Mouse (Mus musculus): ENCODE data around the gene Eral1. TPM values are rescaled to one million over a fixed set of nuclear protein-coding genes. Genes with fewer than 3 reads are reported as not detected.

The Eral1 gene
- polyA plus RNA-seq, 1 experiment from 2014 or later, result 30.9 TPM

DNA sequence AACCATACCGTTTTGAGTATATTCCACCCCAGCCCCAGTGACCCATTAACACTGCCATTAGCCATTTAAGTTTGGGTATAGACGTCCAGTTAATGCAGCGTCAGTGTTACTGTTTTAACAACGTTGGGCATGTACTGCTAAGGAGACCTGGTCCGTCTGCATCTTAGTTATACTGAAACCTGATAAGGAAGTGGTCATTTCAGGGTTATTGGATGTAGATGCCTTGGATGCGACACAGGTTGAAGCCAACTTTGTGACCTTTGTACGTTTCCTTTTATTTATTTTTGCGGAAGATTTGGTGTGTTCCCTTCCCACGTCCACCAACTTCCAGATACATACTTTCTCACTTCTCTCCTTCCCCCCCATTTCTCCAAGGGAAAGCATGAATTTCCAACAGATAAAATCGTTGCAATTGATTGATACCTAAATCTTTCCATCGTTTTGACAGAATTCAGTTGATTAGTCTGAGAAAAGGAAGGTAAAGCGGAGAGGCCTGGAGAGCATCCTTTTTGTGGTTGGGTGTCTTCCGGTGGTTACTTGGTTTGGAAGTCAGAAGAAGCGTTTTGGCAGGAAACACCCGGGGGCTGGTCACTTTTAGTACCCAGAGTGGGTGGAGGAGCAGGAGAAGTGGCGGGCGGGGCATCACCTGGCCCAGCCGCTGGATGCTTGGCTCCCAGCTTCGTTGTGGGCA, 34.6 kb upstream of the Eral1 start:
- ATAC-seq (ENCODE audit: low FRiP score), result no peak
- peak overlapping the region; percentile 89 for H3K27ac ChIP-seq (replicated peaks)
- H3K4me1 ChIP-seq, result peaks cover 58% of the 10 kb centered on the region
- H3K9me3 ChIP-seq (replicated peaks), result no peaks in the 10 kb centered on the region
- peak overlapping the region; percentile 66 for H3K9ac ChIP-seq (replicated peaks)
- WGBS, result 8% methylated on average over 19 of the region's 19 CpGs
- no peaks in the 10 kb centered on the region for H3K36me3 ChIP-seq
- H3K4me3 ChIP-seq (replicated peaks), result peak overlapping the region; percentile 67
- H3K27me3 ChIP-seq (replicated peaks), result no peaks in the 10 kb centered on the region
- peak overlapping the region; percentile 76 for H3K4me2 ChIP-seq

DNA sequence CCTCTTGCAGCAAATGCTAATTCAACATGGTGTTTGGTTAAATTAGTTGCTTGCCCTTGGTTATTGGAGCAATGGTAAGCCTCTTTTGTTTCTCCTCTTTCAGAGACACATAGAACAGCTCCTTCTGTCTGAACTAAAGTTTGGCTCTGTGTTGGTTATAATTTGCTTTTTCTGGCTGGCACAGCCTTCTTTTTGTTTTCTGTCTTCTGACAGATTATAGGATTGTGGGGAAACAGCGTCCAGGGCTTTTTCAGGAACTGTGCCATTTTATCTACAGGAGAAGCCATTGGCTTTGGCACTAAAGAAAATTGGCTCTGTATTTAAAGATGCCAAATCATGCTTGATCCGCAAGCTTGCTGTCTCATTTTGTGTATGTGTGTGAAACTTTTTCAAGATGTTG, 33.4 kb upstream of the Eral1 start:
- ATAC-seq (ENCODE audit: low FRiP score), result no peak
- peak overlapping the region; percentile 89; the same call in 1 of the 2 replicates for H3K27ac ChIP-seq (replicated peaks)
- peaks cover 46% of the 10 kb centered on the region for H3K4me1 ChIP-seq

DNA sequence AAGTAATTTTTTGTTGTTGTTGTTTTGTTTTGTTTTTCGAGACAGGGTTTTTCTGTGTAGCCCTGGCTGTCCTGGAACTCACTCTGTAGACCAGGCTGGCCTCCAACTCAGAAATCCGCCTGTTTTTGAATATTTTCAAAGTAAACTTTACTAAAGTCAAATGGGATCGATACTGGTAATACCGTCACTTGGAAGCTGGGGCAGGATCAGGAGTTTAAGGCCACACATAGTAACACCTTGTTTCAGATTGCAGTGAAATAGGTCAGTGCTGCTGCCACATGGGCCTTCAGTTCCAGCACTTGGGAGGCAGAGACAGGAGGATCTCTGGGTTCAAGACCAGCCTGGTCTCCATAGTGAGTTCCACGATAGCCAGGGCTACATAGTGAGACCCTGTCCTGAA, 24.3 kb upstream of the Eral1 start:
- Histone ChIP-seq H3K27ac (replicated peaks) (no peak overlapping the region), H3K4me1 (no peaks in the 10 kb centered on the region; the same call in 1 of the 2 replicates), H3K9me3 (replicated peaks) (no peaks in the 10 kb centered on the region), H3K9ac (replicated peaks) (no peak overlapping the region), H3K4me3 (replicated peaks) (no peak overlapping the region), H3K27me3 (replicated peaks) (no peaks in the 10 kb centered on the region), H3K36me3 (peaks cover 7% of the 10 kb centered on the region; the same call in 1 of the 2 replicates), H3K4me2 (no peak overlapping the region)
- ATAC-seq (ENCODE audit: low FRiP score), result no peak
- 96% methylated on average over 5 of the region's 5 CpGs for WGBS

More for the DNA sequence above, 33.4 kb upstream of the Eral1 start:
- no peaks in the 10 kb centered on the region for H3K36me3 ChIP-seq
- WGBS, result 59% methylated on average over 2 of the region's 2 CpGs
- no peaks in the 10 kb centered on the region for H3K9me3 ChIP-seq (replicated peaks)
- no peaks in the 10 kb centered on the region for H3K27me3 ChIP-seq (replicated peaks)
- H3K4me3 ChIP-seq (replicated peaks), result no peak overlapping the region
- peak overlapping the region; percentile 76; the same call in 1 of the 2 replicates for H3K4me2 ChIP-seq
- no peak overlapping the region for H3K9ac ChIP-seq (replicated peaks)

DNA sequence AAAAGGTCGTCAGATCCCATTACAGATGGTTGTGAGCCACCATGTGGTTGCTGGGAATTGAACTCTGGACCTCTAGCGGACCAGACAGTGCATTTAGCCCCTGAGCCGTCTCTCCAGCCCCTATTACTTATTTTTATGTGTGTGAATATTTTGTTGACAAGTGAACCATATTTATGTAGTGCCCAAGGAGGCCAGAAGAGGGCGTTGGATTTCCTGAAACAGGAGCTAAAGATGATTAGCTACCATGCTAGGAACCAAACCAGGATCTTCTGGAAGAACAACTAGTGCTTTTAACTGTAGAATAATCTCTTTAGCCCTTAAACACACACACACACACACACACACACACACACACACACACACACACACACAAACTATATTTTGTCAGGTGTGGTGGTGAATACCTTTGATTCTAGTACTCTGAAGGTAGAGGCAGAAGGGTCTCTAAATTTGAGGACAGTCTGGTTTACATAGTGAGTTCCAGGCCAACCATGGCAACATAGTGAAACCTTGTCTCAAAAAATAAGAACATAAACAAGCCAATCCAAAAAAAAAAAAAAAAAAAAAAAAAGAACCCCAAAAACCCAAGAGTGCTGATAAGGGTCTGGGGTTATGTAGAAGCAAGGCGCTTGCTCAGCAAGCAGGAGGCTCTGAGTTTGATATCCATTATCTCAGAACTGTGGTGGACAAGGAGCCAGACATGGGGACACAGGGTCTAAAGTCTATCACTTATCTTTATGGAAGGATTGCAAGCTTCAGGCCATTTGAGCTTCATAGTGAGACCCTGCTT, 23.0 kb upstream of the Eral1 start:
- Histone ChIP-seq H3K4me2 (no peak overlapping the region), H3K36me3 (peaks cover 7% of the 10 kb centered on the region; the same call in 1 of the 2 replicates), H3K9ac (replicated peaks) (no peak overlapping the region), H3K4me3 (replicated peaks) (no peak overlapping the region), H3K27ac (replicated peaks) (no peak overlapping the region), H3K9me3 (replicated peaks) (no peaks in the 10 kb centered on the region), H3K4me1 (peaks cover 4% of the 10 kb centered on the region), H3K27me3 (replicated peaks) (no peaks in the 10 kb centered on the region)
- no peak for ATAC-seq (ENCODE audit: low FRiP score)
- WGBS, result 67% methylated on average over 5 of the region's 5 CpGs

DNA sequence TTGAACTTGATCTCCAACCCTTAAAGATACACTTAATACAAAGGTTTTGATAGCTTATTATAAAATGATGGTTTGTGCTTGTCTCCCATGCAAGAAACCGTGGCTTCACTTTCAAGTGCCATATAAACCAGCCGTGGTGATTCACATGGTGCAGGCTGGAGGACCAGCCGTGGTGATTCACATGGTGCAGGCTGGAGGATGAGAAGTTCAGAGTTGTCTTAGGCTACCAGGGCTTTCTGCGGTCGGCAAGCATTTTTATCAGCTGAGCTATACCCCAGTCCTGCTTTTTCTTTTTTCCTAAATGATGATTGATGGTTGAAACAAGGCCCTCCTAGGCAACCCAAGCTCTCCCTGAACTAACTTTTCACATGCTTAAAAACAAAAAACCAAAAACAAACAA, 22.0 kb upstream of the Eral1 start:
- Histone ChIP-seq H3K9me3 (replicated peaks) (no peaks in the 10 kb centered on the region), H3K4me2 (no peak overlapping the region), H3K27me3 (replicated peaks) (no peaks in the 10 kb centered on the region), H3K4me3 (replicated peaks) (no peak overlapping the region), H3K27ac (replicated peaks) (no peak overlapping the region), H3K4me1 (peaks cover 14% of the 10 kb centered on the region), H3K9ac (replicated peaks) (no peak overlapping the region), H3K36me3 (peaks cover 3% of the 10 kb centered on the region; the same call in 1 of the 2 replicates)
- ATAC-seq (ENCODE audit: low FRiP score), result no peak
- WGBS, result 87% methylated on average over 5 of the region's 5 CpGs

DNA sequence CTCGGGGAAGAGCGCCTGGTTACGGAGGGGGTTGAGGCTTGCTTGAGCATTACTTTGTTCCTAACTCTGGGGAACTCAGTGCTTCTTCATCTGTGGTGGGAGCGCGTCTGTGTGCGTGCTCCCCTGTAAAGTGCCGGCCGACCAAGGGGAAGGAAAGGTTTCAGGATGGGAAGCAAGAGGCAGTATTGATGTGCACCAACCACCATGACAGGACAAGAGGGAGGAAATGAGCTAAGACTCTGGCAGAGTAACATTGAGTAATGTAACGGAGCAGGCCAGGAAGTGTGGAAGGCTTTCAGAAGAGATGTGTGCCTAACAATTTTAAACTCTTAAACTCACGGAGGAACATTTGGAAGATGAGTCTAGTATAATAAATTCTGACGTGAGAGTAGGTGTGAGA, 20.6 kb upstream of the Eral1 start:
- Histone ChIP-seq H3K27me3 (replicated peaks) (no peaks in the 10 kb centered on the region), H3K4me1 (peaks cover 26% of the 10 kb centered on the region), H3K4me2 (no peak overlapping the region), H3K27ac (replicated peaks) (no peak overlapping the region), H3K9me3 (replicated peaks) (no peaks in the 10 kb centered on the region), H3K4me3 (replicated peaks) (no peak overlapping the region), H3K9ac (replicated peaks) (no peak overlapping the region), H3K36me3 (no peaks in the 10 kb centered on the region)
- no peak for ATAC-seq (ENCODE audit: low FRiP score)
- WGBS, result 90% methylated on average over 11 of the region's 11 CpGs

DNA sequence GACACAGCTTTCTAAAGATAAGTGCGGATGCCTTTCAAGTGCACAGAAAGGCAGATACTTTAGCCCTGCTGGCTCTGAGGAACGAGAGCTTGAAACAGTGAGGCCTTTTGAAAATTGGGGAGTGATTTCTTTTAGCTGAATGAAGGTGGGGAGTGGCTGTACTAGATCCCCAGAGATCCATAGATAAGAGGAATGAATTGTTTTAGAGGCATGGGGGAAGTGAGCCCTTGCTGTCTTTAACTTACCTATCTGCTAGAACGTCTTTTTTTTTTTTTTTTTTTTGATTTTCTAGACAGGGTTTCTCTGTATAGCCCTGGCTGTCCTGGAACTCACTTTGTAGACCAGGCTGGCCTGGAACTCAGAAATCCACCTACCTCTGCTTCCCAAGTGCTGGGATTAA, 16.9 kb upstream of the Eral1 start:
- Histone ChIP-seq H3K4me2 (peak overlapping the region; percentile 71), H3K4me1 (peaks cover 36% of the 10 kb centered on the region), H3K9me3 (replicated peaks) (no peaks in the 10 kb centered on the region), H3K36me3 (no peaks in the 10 kb centered on the region), H3K27ac (replicated peaks) (0 out of 2 replicates have a peak overlapping the region, but pooled peaks have one; percentile 18), H3K4me3 (replicated peaks) (peak overlapping the region; percentile 16), H3K27me3 (replicated peaks) (no peaks in the 10 kb centered on the region), H3K9ac (replicated peaks) (0 out of 2 replicates have a peak overlapping the region, but pooled peaks have one; percentile 36)
- WGBS, result 43% methylated on average over 3 of the region's 3 CpGs
- ATAC-seq (ENCODE audit: low FRiP score), result no peak

DNA sequence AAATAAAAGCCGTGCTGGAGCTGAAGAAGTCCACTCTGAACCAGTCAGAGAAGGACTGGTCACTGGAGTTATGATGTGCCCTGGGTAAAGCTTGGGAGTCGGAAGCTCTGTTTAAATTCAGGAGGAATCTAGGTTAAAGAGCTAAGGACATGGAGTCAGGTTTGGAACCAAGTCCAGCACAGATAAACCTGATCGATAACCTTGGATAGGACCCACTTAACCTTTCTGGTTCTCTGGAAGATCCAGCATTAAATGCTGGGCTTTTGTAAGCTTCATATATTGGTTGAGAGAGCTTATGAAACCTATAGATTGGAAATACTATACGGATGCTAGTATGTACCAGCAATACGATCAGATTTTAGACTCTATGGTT, 14.9 kb upstream of the Eral1 start:
- WGBS, result 22% methylated on average over 5 of the region's 5 CpGs
- no peaks in the 10 kb centered on the region; the same call in 1 of the 2 replicates for H3K27me3 ChIP-seq (replicated peaks)
- H3K4me1 ChIP-seq, result peaks cover 36% of the 10 kb centered on the region

DNA sequence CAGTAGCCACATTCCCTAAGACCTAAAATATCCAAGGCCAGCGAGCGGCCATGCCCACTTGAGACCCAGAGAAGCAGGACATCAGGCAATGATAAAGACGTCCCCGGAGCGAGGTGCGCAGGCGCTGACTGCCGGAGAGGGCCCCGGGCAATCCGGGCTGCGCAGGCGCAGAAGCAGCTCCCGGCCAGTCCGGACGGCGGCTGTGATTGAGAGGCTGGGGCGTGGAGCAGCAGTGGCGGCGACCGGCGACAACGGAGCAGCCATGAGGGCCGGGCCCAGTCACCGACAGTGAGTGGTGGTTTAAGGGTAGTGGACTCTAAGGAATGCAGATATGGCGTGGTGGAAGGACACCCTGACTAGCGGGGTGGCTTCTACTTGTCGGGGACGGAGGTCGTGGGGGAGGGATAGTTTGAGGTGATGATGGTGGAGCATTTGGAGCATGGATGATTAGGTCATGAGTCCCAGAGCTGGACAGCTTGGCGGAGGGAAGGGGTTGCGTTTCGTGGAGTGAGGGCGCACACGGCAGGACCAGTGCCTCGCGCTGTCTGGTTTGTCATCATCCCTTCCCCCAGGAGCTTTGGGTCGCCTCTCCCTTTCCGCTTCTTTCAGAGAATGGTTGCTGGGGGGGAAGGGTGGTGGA, 14.4 kb upstream of the Eral1 start, which contains the start of gene Fam222b:
Fam222b (plus strand) TSS at position 157 of the 640 bp plus-strand sequence.
- peaks cover 36% of the 10 kb centered on the region for H3K4me1 ChIP-seq
- peak within 1 kb of the TSS; percentile 90 for H3K27ac ChIP-seq (replicated peaks)
- H3K4me3 ChIP-seq (replicated peaks), result peak within 1 kb of the TSS; percentile 85
- no peaks in the 10 kb centered on the region; the same call in 1 of the 2 replicates for H3K27me3 ChIP-seq (replicated peaks)
- ATAC-seq (ENCODE audit: low FRiP score), result peak; percentile 96
- no peaks in the 10 kb centered on the region for H3K9me3 ChIP-seq (replicated peaks)
- WGBS, result under 1% methylated on average over 38 of the region's 38 CpGs
- peak within 1 kb of the TSS; percentile 71 for H3K4me2 ChIP-seq
- peak within 1 kb of the TSS; percentile 83 for H3K9ac ChIP-seq (replicated peaks)
- H3K36me3 ChIP-seq, result no peaks in the 10 kb centered on the region

More for the DNA sequence above, 14.9 kb upstream of the Eral1 start:
- H3K27ac ChIP-seq (replicated peaks), result peak overlapping the region; percentile 90
- no peaks in the 10 kb centered on the region for H3K36me3 ChIP-seq
- H3K4me3 ChIP-seq (replicated peaks), result peak overlapping the region; percentile 85
- H3K9ac ChIP-seq (replicated peaks), result peak overlapping the region; percentile 83
- H3K4me2 ChIP-seq, result peak overlapping the region; percentile 71
- ATAC-seq (ENCODE audit: low FRiP score), result no peak
- H3K9me3 ChIP-seq (replicated peaks), result no peaks in the 10 kb centered on the region

DNA sequence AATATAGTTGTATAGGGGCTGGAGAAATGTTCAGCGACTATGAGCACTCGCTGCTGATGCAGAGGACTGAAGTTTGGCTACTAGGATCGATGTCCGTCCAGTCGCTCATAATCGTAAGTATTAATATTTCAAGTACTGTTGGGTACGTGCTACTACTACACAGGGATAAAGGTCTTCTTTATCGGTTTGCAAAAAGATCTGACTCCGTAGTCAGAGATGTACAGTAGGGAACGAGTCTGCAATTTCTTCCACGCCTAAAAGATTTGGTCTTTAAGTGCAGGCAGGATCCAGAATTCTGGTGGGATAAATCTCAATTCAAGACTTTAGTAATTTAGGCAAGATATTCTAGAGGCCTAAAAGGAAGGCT, 13.9 kb upstream of the Eral1 start:
- Histone ChIP-seq H3K9me3 (replicated peaks) (no peaks in the 10 kb centered on the region), H3K36me3 (no peaks in the 10 kb centered on the region), H3K27me3 (replicated peaks) (no peaks in the 10 kb centered on the region; the same call in 1 of the 2 replicates), H3K4me3 (replicated peaks) (peak overlapping the region; percentile 85), H3K9ac (replicated peaks) (peak overlapping the region; percentile 83), H3K27ac (replicated peaks) (peak overlapping the region; percentile 90), H3K4me2 (peak overlapping the region; percentile 71), H3K4me1 (peaks cover 36% of the 10 kb centered on the region)
- 47% methylated on average over 11 of the region's 11 CpGs for WGBS
- peak; percentile 29; the same call in 1 of the 2 replicates for ATAC-seq (ENCODE audit: low FRiP score)

DNA sequence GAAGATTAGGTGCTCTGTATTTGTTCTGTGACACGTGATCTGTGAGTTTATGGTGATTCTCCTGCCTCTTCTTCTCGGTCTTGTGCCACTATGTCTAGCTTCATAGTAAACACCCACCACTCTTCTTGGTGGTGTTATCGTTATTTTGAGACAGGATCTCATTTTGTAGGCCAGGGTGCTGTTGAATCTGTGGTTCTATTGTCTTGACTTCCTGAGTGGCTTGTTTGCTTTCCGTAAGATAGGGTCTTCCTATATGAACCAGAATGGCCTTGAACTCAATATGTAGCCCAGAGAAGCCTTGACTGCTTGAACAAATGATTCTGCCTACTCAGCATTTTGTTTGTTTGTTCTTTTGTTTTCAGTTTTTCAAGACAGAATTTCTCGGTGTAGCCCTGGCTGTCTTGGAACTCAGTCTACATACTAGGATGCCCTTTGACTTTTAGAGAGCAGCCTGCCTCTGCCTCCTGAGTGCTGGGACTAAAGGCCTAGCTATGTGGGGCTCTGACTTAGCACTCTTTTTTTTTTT, 7.6 kb upstream of the Eral1 start:
- H3K4me1 ChIP-seq, result no peaks in the 10 kb centered on the region
- H3K27ac ChIP-seq (replicated peaks), result no peak overlapping the region
- H3K9me3 ChIP-seq (replicated peaks), result no peaks in the 10 kb centered on the region
- ATAC-seq (ENCODE audit: low FRiP score), result no peak
- H3K36me3 ChIP-seq, result no peaks in the 10 kb centered on the region
- no peak overlapping the region for H3K9ac ChIP-seq (replicated peaks)
- WGBS, result 86% methylated on average over 5 of the region's 5 CpGs
- H3K27me3 ChIP-seq (replicated peaks), result peaks cover 8% of the 10 kb centered on the region; the same call in 1 of the 2 replicates
- H3K4me2 ChIP-seq, result no peak overlapping the region
- no peak overlapping the region for H3K4me3 ChIP-seq (replicated peaks)
